In the genomic region with DNA sequence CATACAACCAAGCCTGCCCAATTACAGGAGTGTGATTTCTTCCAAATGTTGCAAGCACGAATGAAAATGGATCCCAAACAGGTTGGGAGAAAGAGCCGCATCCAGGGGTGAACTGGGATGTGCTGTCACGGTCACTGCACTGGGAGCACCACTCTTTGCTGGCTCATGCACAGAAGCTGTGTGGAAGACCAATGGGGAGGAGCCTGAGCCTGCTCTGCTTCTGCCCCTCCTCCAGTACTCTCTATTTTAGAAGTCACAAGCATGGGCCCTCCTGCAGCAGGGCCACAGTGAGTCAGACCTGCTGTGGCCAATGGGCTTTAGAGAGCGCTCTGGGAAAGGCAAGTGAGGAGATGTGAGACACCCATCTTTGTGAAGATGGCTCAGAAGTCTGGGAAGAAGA, we compare ENCODE assay signal across 10 mouse cellular contexts. TPM values are rescaled to one million over a fixed set of nuclear protein-coding genes. Genes with fewer than 3 reads are reported as not detected.
A peak's percentile ranks its signal among the peaks of the same experiment; 100 is the strongest.
DNase-seq lines count a peak whose midpoint lies in the region; ATAC-seq and TF ChIP-seq lines count a peak whose summit lies in the region.
"Had no signal": no experiment of that assay in that cellular context is flagged by ENCODE, and none has a peak within 500 bp of the region (broad histone marks: within the 10 kb centered on the region; RNA-seq: fewer than 3 reads in every experiment).

No protein-coding gene starts in this region.

- H3K4me1 ChIP-seq in forebrain, embryonic 10.5 days, result peaks cover 35% of the 10 kb centered on the region
- H3K4me1 ChIP-seq in forebrain, embryonic 11.5 days (replicated peaks; ENCODE audit: control insufficient read depth, insufficient read depth, low read length), result 0 out of 2 replicates have a peak, but pooled peaks cover 3% of the 10 kb centered on the region
- peaks cover 20% of the 10 kb centered on the region; the same call in 1 of the 2 replicates for H3K4me1 ChIP-seq in lung, embryonic 15.5 days
- no peaks in the 10 kb centered on the region for H3K4me1 ChIP-seq in lung, postnatal 0 days (ENCODE audit: insufficient read depth, low read depth, low read length)
- peaks cover 27% of the 10 kb centered on the region for H3K4me1 ChIP-seq in forebrain, embryonic 14.5 days (ENCODE audit: control insufficient read depth, insufficient read depth, low read length)
- no peaks in the 10 kb centered on the region for H3K4me1 ChIP-seq in liver, embryonic 11.5 days (replicated peaks; ENCODE audit: control insufficient read depth, insufficient read depth, low read length)

- peak; percentile 32 for TF ChIP-seq POLR2A in myocyte (IDR thresholded peaks at IDR 0.05; ENCODE audit: insufficient read length, low read depth)

- no peak overlapping the region for H3K4me3 ChIP-seq in forebrain, embryonic 10.5 days
- no peak overlapping the region for H3K4me3 ChIP-seq in forebrain, embryonic 11.5 days (ENCODE audit: low read depth, low read length)
- H3K4me3 ChIP-seq in lung, embryonic 15.5 days, result no peak overlapping the region
- no peak overlapping the region for H3K4me3 ChIP-seq in lung, postnatal 0 days (ENCODE audit: low read depth, low read length)
- H3K4me3 ChIP-seq in forebrain, embryonic 14.5 days (ENCODE audit: low read depth, low read length), result no peak overlapping the region
- no peak overlapping the region for H3K4me3 ChIP-seq in myocyte
- no peak overlapping the region for H3K4me3 ChIP-seq in liver, embryonic 11.5 days (ENCODE audit: low read depth, low read length)
- H3K4me3 ChIP-seq: limb, embryonic 12.5 days had no signal

- no peak for TF ChIP-seq CTCF in lung, postnatal 0 days (IDR thresholded peaks at IDR 0.05)

- WGBS in forebrain, embryonic 10.5 days, result 77% methylated on average over 4 of the region's 4 CpGs
- WGBS in forebrain, embryonic 11.5 days, result 77% methylated on average over 4 of the region's 4 CpGs
- WGBS in lung, embryonic 15.5 days, result 52% methylated on average over 4 of the region's 4 CpGs
- 72% methylated on average over 4 of the region's 4 CpGs for WGBS in lung, postnatal 0 days
- 63% methylated on average over 4 of the region's 4 CpGs for WGBS in forebrain, embryonic 14.5 days
- WGBS in liver, embryonic 11.5 days, result 78% methylated on average over 4 of the region's 4 CpGs

- no peaks in the 10 kb centered on the region for H3K36me3 ChIP-seq in forebrain, embryonic 10.5 days (replicated peaks)
- no peaks in the 10 kb centered on the region for H3K36me3 ChIP-seq in forebrain, embryonic 11.5 days (ENCODE audit: control insufficient read depth, insufficient read depth, low read length)
- no peaks in the 10 kb centered on the region for H3K36me3 ChIP-seq in lung, embryonic 15.5 days
- no peaks in the 10 kb centered on the region for H3K36me3 ChIP-seq in lung, postnatal 0 days (ENCODE audit: insufficient read depth, low read length)
- no peaks in the 10 kb centered on the region for H3K36me3 ChIP-seq in forebrain, embryonic 14.5 days (ENCODE audit: control insufficient read depth, insufficient read depth, low read length)
- H3K36me3 ChIP-seq in myocyte (ENCODE audit: control insufficient read depth, insufficient read depth), result no peaks in the 10 kb centered on the region
- H3K36me3 ChIP-seq in liver, embryonic 11.5 days (ENCODE audit: control insufficient read depth, insufficient read depth, low read length), result no peaks in the 10 kb centered on the region
- H3K36me3 ChIP-seq: limb, embryonic 12.5 days had no signal

- no peak overlapping the region; the same call in 1 of the 2 replicates for H3K9ac ChIP-seq in forebrain, embryonic 11.5 days (ENCODE audit: low read length)
- H3K9ac ChIP-seq in lung, embryonic 15.5 days, result no peak overlapping the region
- H3K9ac ChIP-seq in lung, postnatal 0 days (replicated peaks; ENCODE audit: low read depth), result no peak overlapping the region
- H3K9ac ChIP-seq in forebrain, embryonic 14.5 days (ENCODE audit: low read length), result 0 out of 2 replicates have a peak overlapping the region, but pooled peaks have one; percentile 21
- H3K9ac ChIP-seq in liver, embryonic 11.5 days (ENCODE audit: low read depth, low read length), result no peak overlapping the region
- H3K9ac ChIP-seq: limb, embryonic 12.5 days had no signal

- no peaks in the 10 kb centered on the region for H3K9me3 ChIP-seq in forebrain, embryonic 10.5 days
- no peaks in the 10 kb centered on the region for H3K9me3 ChIP-seq in forebrain, embryonic 11.5 days (ENCODE audit: control insufficient read depth, low read length)
- no peaks in the 10 kb centered on the region for H3K9me3 ChIP-seq in lung, embryonic 15.5 days
- no peaks in the 10 kb centered on the region for H3K9me3 ChIP-seq in lung, postnatal 0 days (ENCODE audit: low read length)
- H3K9me3 ChIP-seq in forebrain, embryonic 14.5 days (replicated peaks; ENCODE audit: control insufficient read depth, low read length), result no peaks in the 10 kb centered on the region
- no peaks in the 10 kb centered on the region for H3K9me3 ChIP-seq in liver, embryonic 11.5 days (ENCODE audit: control insufficient read depth, low read length)
- H3K9me3 ChIP-seq: limb, embryonic 12.5 days had no signal

- no peak overlapping the region for H3K4me2 ChIP-seq in forebrain, embryonic 11.5 days (ENCODE audit: low read depth, low read length, severe bottlenecking)
- H3K4me2 ChIP-seq in lung, embryonic 15.5 days, result no peak overlapping the region
- no peak overlapping the region for H3K4me2 ChIP-seq in lung, postnatal 0 days (replicated peaks; ENCODE audit: low read depth, low read length)
- no peak overlapping the region for H3K4me2 ChIP-seq in forebrain, embryonic 14.5 days (ENCODE audit: low read length)
- peak overlapping the region; percentile 70 for H3K4me2 ChIP-seq in myocyte (ENCODE audit: low read depth)
- no peak overlapping the region for H3K4me2 ChIP-seq in liver, embryonic 11.5 days
- H3K4me2 ChIP-seq: limb, embryonic 12.5 days had no signal

- TF ChIP-seq EP300 in lung, postnatal 0 days (IDR thresholded peaks at IDR 0.05), result no peak

- no peaks in the 10 kb centered on the region for H3K79me2 ChIP-seq in myocyte (ENCODE audit: control insufficient read depth, insufficient read depth)

- H3K27me3 ChIP-seq in forebrain, embryonic 10.5 days (ENCODE audit: poor library complexity, severe bottlenecking), result no peaks in the 10 kb centered on the region
- H3K27me3 ChIP-seq in forebrain, embryonic 11.5 days (ENCODE audit: control insufficient read depth, insufficient read depth, low read length), result no peaks in the 10 kb centered on the region
- no peaks in the 10 kb centered on the region for H3K27me3 ChIP-seq in lung, embryonic 15.5 days
- no peaks in the 10 kb centered on the region for H3K27me3 ChIP-seq in lung, postnatal 0 days (replicated peaks; ENCODE audit: insufficient read depth, low read length)
- no peaks in the 10 kb centered on the region for H3K27me3 ChIP-seq in forebrain, embryonic 14.5 days (replicated peaks; ENCODE audit: control insufficient read depth, insufficient read depth, low read length)
- H3K27me3 ChIP-seq in myocyte (ENCODE audit: control insufficient read depth, insufficient read depth, insufficient read length), result no peaks in the 10 kb centered on the region
- H3K27me3 ChIP-seq in liver, embryonic 11.5 days (replicated peaks; ENCODE audit: control insufficient read depth, insufficient read depth, low read length), result no peaks in the 10 kb centered on the region
- H3K27me3 ChIP-seq: limb, embryonic 12.5 days had no signal

- no peak overlapping the region for H3ac ChIP-seq in myocyte (ENCODE audit: control insufficient read depth, insufficient read length)

- no peak for ATAC-seq in forebrain, embryonic 11.5 days (replicated peaks; ENCODE audit: low FRiP score)
- ATAC-seq in lung, embryonic 15.5 days (ENCODE audit: borderline replicate concordance, extremely low read depth, low FRiP score, low TSS enrichment), result no peak
- ATAC-seq in lung, postnatal 0 days, result no peak; the same call in 1 of the 2 replicates
- peak; percentile 55 for ATAC-seq in forebrain, embryonic 14.5 days
- ATAC-seq in liver, embryonic 11.5 days (replicated peaks; ENCODE audit: low FRiP score), result no peak

- no peak for DNase-seq in forebrain, embryonic 10.5 days (ENCODE audit: extremely low spot score, low spot score)
- DNase-seq in forebrain, embryonic 11.5 days (ENCODE audit: low spot score), result no peak
- no peak for DNase-seq in lung, postnatal 0 days (ENCODE audit: low spot score)
- peak; percentile 21 for DNase-seq in forebrain, embryonic 14.5 days (ENCODE audit: low spot score)
- no peak for DNase-seq in liver, embryonic 11.5 days (ENCODE audit: low spot score)
- no peak for DNase-seq in embryo, embryonic 10 days (ENCODE audit: low spot score)
- DNase-seq: lung, postnatal 4 days had no signal

- H3K27ac ChIP-seq in forebrain, embryonic 10.5 days, result peak overlapping the region; percentile 69; the same call in 1 of the 2 replicates
- H3K27ac ChIP-seq in forebrain, embryonic 11.5 days (ENCODE audit: low read depth, low read length), result no peak overlapping the region
- 0 out of 2 replicates have a peak overlapping the region, but pooled peaks have one; percentile 11 for H3K27ac ChIP-seq in lung, embryonic 15.5 days
- no peak overlapping the region for H3K27ac ChIP-seq in lung, postnatal 0 days (ENCODE audit: low read length)
- H3K27ac ChIP-seq in forebrain, embryonic 14.5 days (ENCODE audit: low read depth, low read length), result peak overlapping the region; percentile 65
- no peak overlapping the region for H3K27ac ChIP-seq in liver, embryonic 11.5 days (ENCODE audit: low read depth, low read length)
- H3K27ac ChIP-seq: limb, embryonic 12.5 days had no signal

TF ChIP-seq in myocyte, 11 proteins besides CTCF, POLR2A, EP300 and RAD21 (continues in another document):
- TF ChIP-seq USF1 (IDR thresholded peaks at IDR 0.05; ENCODE audit: low read depth) (no peak), MAX (IDR thresholded peaks at IDR 0.05; ENCODE audit: low read depth) (no peak), TCF12 (IDR thresholded peaks at IDR 0.05; ENCODE audit: insufficient read depth, poor library complexity, severe bottlenecking) (no peak), MYOD1 (IDR thresholded peaks at IDR 0.05; ENCODE audit: control insufficient read depth in 1 of 3, insufficient read length in 2 of 3, low read depth in 2 of 3) (no peak), CEBPB (IDR thresholded peaks at IDR 0.05; ENCODE audit: insufficient read depth, poor library complexity, severe bottlenecking) (no peak), POLR2AphosphoS2 (IDR thresholded peaks at IDR 0.05; ENCODE audit: insufficient read length, low read depth) (no peak), TCF3 (IDR thresholded peaks at IDR 0.05; ENCODE audit: insufficient read length, low read depth) (no peak), E2F4 (IDR thresholded peaks at IDR 0.05; ENCODE audit: insufficient read depth) (no peak)

RNA-seq across cellular contexts. Expression of gene Ralgps1, which starts 25.3 kb away (rescaled TPM):
- 6.2 and 6.9 TPM in 2 replicates for polyA plus RNA-seq in forebrain, embryonic 10.5 days (2016; fragmentation: Nextera tagmentation; extraction: Ambion mirVana)
- 17.7 and 19.5 TPM in 2 replicates for polyA plus RNA-seq in forebrain, embryonic 11.5 days (2014; fragmentation: Nextera tagmentation; extraction: Ambion mirVana)
- 4.0 and 4.5 TPM in 2 replicates for polyA plus RNA-seq in lung, embryonic 15.5 days (2015; fragmentation: Nextera tagmentation; extraction: Ambion mirVana)
- 1.8 and 2.2 TPM in 2 replicates for polyA plus RNA-seq in lung, postnatal 0 days (2015; fragmentation: Nextera tagmentation; extraction: Ambion mirVana)
- polyA plus RNA-seq in forebrain, embryonic 14.5 days (2014; fragmentation: Nextera tagmentation; extraction: Ambion mirVana), result 32.6 and 40.2 TPM in 2 replicates
- polyA plus RNA-seq in myocyte (2012; fragmentation: generic; extraction: Trizol), result 1.3 TPM
- polyA plus RNA-seq in liver, embryonic 11.5 days (2014; fragmentation: Nextera tagmentation; extraction: Ambion mirVana), result 2.7 and 3.0 TPM in 2 replicates

Comparison
In these comparisons a context has a peak if more than half of its experiments do, and no peak if none do; other contexts are left out.
1. H3K27ac ChIP-seq: peak in forebrain, embryonic 10.5 days (single experiment), lung, embryonic 15.5 days (single experiment) and forebrain, embryonic 14.5 days (single experiment); none in forebrain, embryonic 11.5 days (single experiment), lung, postnatal 0 days (single experiment) and liver, embryonic 11.5 days (single experiment).